Mouse (Mus musculus): ENCODE measurements around the gene Homer2.

- TF ChIP-seq POLR2A (IDR thresholded peaks at IDR 0.05; ENCODE audit: low read depth, low read length) (no peak), ETS1 (conservative IDR thresholded peaks at IDR 0.05; ENCODE audit: low read depth, low read length) (no peak), NRF1 (IDR thresholded peaks at IDR 0.05; ENCODE audit: low read depth, low read length) (no peak), ZC3H11A (IDR thresholded peaks at IDR 0.05; ENCODE audit: low read depth, low read length) (no peak), RAD21 (IDR thresholded peaks at IDR 0.05; ENCODE audit: low read depth, low read length) (no peak), E2F4 (IDR thresholded peaks at IDR 0.05; ENCODE audit: insufficient replicate concordance, low read depth, low read length) (no peak), MEF2A (IDR thresholded peaks at IDR 0.05; ENCODE audit: borderline replicate concordance, low read depth, low read length) (no peak), MAFK (IDR thresholded peaks at IDR 0.05; ENCODE audit: insufficient replicate concordance, low read length) (no peak), ZKSCAN1 (IDR thresholded peaks at IDR 0.05; ENCODE audit: borderline replicate concordance, low read depth, low read length) (no peak), USF1 (IDR thresholded peaks at IDR 0.05; ENCODE audit: low read depth, low read length) (no peak)
Measured at GRCm38 (mm10) chr7:81593387-81593786, 113.9 kb downstream of the Homer2 start.
